Mouse (Mus musculus) adrenal gland, adult 8-10 months (tissue): ENCODE data around the gene Maml2. TPM values are rescaled to one million over a fixed set of nuclear protein-coding genes. Genes with fewer than 3 reads are reported as not detected.

ENCODE experiments used
- DNase-seq: peaks from one replicate; pipeline ENCODE4 v3.0.0; 2022
- total RNA-seq, 4 experiments: library from RNA; stranded (reverse); gene quantifications; 2 replicates each; pipeline ENCODE4 v1.2.4; 2022

Maml2 gene
- total RNA-seq, 4 experiments from 2014 or later = 6.7 to 13.7 (median 9.6) TPM

- DNase-seq = no peak
Measured at GRCm38 (mm10) chr9:13310236-13310635, 12.5 kb downstream of the Maml2 start.

GRCm38 (mm10) chr9:13311094-13311493, 13.3 kb downstream of the Maml2 start:
- no peak for DNase-seq

GRCm38 (mm10) chr9:13313923-13314322, 16.2 kb downstream of the Maml2 start:
- DNase-seq = no peak

GRCm38 (mm10) chr9:13314577-13315004, 16.8 kb downstream of the Maml2 start:
- DNase-seq = no peak

- no peak for DNase-seq
Measured at GRCm38 (mm10) chr9:13315393-13315792, 17.6 kb downstream of the Maml2 start.

GRCm38 (mm10) chr9:13319566-13319965, 21.8 kb downstream of the Maml2 start:
- no peak for DNase-seq

- DNase-seq = no peak
Measured at GRCm38 (mm10) chr9:13320800-13321364, 23.1 kb downstream of the Maml2 start.

GRCm38 (mm10) chr9:13323074-13323473, 25.3 kb downstream of the Maml2 start:
- no peak for DNase-seq

GRCm38 (mm10) chr9:13323612-13324011, 25.9 kb downstream of the Maml2 start:
- no peak for DNase-seq

GRCm38 (mm10) chr9:13414230-13414766, 116.5 kb downstream of the Maml2 start:
- no peak for DNase-seq

GRCm38 (mm10) chr9:13425031-13425940, 127.5 kb downstream of the Maml2 start:
- DNase-seq = peak; percentile 61

GRCm38 (mm10) chr9:13429477-13430125, 131.8 kb downstream of the Maml2 start:
- DNase-seq = no peak

GRCm38 (mm10) chr9:13430302-13430701, 132.5 kb downstream of the Maml2 start:
- no peak for DNase-seq

- DNase-seq = no peak
Measured at GRCm38 (mm10) chr9:13430744-13431143, 133.0 kb downstream of the Maml2 start.

- no peak for DNase-seq
Measured at GRCm38 (mm10) chr9:13431646-13432045, 133.9 kb downstream of the Maml2 start.

- peak; percentile 63 for DNase-seq
Measured at GRCm38 (mm10) chr9:13433501-13434090, 135.8 kb downstream of the Maml2 start.

- no peak for DNase-seq
Measured at GRCm38 (mm10) chr9:13440911-13441310, 143.2 kb downstream of the Maml2 start.

GRCm38 (mm10) chr9:13442012-13442735, 144.4 kb downstream of the Maml2 start:
- no peak for DNase-seq

- no peak for DNase-seq
Measured at GRCm38 (mm10) chr9:13443484-13444211, 145.9 kb downstream of the Maml2 start.

GRCm38 (mm10) chr9:13446236-13446635, 148.5 kb downstream of the Maml2 start:
- no peak for DNase-seq

- DNase-seq = no peak
Measured at GRCm38 (mm10) chr9:13446703-13447285, 149.0 kb downstream of the Maml2 start, which contains the start of gene Gm17571. Gm17571 (minus strand) TSS chr9:13446753.
